Mouse (Mus musculus) midbrain, embryonic 16.5 days (tissue): ENCODE data around the gene Stxbp3. TPM values are rescaled to one million over a fixed set of nuclear protein-coding genes. Genes with fewer than 3 reads are reported as not detected.
A peak's percentile ranks its signal among the peaks of the same experiment; 100 is the strongest.
"Not testable (repeated sequence)": the region's sequence is repeated elsewhere in the genome, so short reads cannot be mapped to it uniquely, and the experiment has no call there.

Experiments used
- ATAC-seq: fragments of 200-750 bp; cut with Nextera tagmentation; 2 replicates; pipeline ENCODE4 v1.8.0; 2017; ENCODE audit warnings: moderate TSS enrichment
- H3K27ac ChIP-seq: fragments of 300-500 bp; sonication (generic); 2 replicates; pipeline ENCODE4 v1.5.1; 2014; ENCODE audit warnings: mild to moderate bottlenecking, low read length, mixed read lengths
- H3K27me3 ChIP-seq: fragments of 300-500 bp; sonication (generic); 2 replicates; pipeline ENCODE4 v1.6.1; 2014; ENCODE audit warnings: low read depth, low read length, mixed read lengths; ENCODE audit not compliant: control insufficient read depth, insufficient read depth
- H3K36me3 ChIP-seq: fragments of 300-500 bp; sonication (generic); 2 replicates; pipeline ENCODE4 v1.6.1; 2014; ENCODE audit warnings: mild to moderate bottlenecking, low read length, moderate library complexity, mixed read lengths; ENCODE audit not compliant: control insufficient read depth, insufficient read depth
- H3K4me1 ChIP-seq: fragments of 300-500 bp; sonication (generic); 2 replicates; pipeline ENCODE4 v1.6.1; 2014; ENCODE audit warnings: mild to moderate bottlenecking, low read length, mixed read lengths; ENCODE audit not compliant: control insufficient read depth, insufficient read depth
- H3K4me2 ChIP-seq: fragments of 300-500 bp; sonication (generic); 2 replicates; pipeline ENCODE4 v1.6.1; 2014; ENCODE audit warnings: mild to moderate bottlenecking, low read length, mixed read lengths
- H3K4me3 ChIP-seq: fragments of 300-500 bp; sonication (generic); 2 replicates; pipeline ENCODE4 v1.5.1; 2014; ENCODE audit warnings: low read depth, mild to moderate bottlenecking, low read length, moderate library complexity, mixed read lengths
- H3K9ac ChIP-seq: fragments of 300-500 bp; sonication (generic); 2 replicates; pipeline ENCODE4 v1.6.1; 2014; ENCODE audit warnings: low read depth, low read length, mixed read lengths
- H3K9me3 ChIP-seq: fragments of 300-500 bp; sonication (generic); replicated peaks from 2 replicates; pipeline ENCODE4 v1.6.1; 2014; ENCODE audit warnings: mild to moderate bottlenecking, low read length, mixed read lengths; ENCODE audit not compliant: control insufficient read depth, poor library complexity, severe bottlenecking
- WGBS: fragments of 180-500 bp; shearing (Covaris S2); extraction: QIAGEN DNeasy Blood & Tissue Kit; methylation state at CpG from one replicate; pipeline ENCODE4 v1.1.7; 2014; 5-methylcytosine and 5-hydroxymethylcytosine counted together
- polyA plus RNA-seq: library from polyadenylated mRNA; unstranded; fragments of >200 nt; fragmentation: Nextera tagmentation; extraction: Ambion mirVana; gene quantifications from 2 replicates; pipeline ENCODE4 v1.2.1, GENCODE M21; 2015

Gene Stxbp3
- polyA plus RNA-seq = 16.2 and 16.9 TPM in 2 replicates

DNA sequence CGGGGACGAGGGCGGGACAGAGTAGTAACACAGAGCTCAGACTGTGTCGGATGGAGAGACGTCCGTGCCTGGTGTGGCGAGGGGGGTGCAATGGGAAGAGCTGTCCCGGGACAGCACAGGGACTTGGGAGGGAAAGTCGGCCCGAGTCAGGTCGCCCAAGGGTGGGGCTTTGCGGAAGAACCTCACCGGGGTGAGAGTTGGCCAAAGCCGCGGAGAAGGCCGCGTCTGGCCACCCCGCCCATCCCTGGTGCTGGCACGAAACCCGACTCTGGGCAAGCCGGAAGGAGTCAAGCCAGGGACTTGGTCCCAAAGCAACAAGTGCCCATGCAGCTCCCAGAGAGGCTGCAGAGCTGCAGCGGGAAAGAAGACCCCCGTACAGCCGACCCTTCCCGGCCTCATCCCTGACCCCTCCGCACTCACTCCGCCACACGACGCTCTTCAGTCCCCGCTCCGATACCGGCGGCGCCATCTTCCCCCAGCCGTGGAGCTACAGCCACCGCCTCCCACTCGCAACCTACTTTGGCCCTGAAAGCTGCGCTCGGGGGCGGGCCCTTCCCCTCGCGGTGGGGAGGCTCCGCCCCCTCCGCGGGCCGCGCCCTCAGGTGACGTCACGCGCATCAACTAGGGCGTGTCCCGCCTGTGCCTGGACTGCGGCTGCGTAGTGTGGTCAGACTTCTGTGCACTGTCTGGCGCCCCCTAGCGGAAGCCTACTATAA lies at the start of gene Stxbp3:
Stxbp3 (minus strand) TSS at position 527 of the 716 bp plus-strand sequence.
- no peaks in the 10 kb centered on the region for H3K27me3 ChIP-seq
- WGBS = 1% methylated on average over 55 of the region's 56 CpGs
- peak within 1 kb of the TSS; percentile 70 for H3K9ac ChIP-seq
- H3K4me2 ChIP-seq = peak within 1 kb of the TSS; percentile 73
- no peaks in the 10 kb centered on the region for H3K36me3 ChIP-seq
- peaks cover 5% of the 10 kb centered on the region for H3K4me1 ChIP-seq
- peak; percentile 96 for ATAC-seq
- peak within 1 kb of the TSS; percentile 58 for H3K27ac ChIP-seq
- H3K4me3 ChIP-seq = peak within 1 kb of the TSS; percentile 62
- no peaks in the 10 kb centered on the region for H3K9me3 ChIP-seq

DNA sequence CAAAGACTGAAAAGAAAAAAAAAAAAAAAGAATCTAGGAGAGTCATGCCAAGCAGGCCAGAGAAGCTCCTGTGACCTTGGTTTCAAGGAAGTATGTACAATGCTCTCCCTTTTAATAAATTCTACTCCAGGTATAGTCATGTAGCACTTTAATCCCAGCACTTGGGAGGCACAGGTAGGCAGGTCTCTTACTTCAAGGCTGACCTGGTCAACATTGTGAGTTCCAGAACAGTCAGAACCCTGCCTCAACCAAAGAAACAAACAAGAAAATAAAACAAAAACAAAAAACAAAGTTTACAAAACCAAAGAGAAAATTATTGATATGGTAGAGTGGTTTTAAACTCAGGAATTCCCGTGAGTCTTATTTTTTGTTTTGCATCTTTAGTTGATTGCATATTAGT lies 49.6 kb upstream of the Stxbp3 start, which contains the start of gene Fndc7:
Fndc7 (minus strand) TSS at position 101 of the 400 bp plus-strand sequence.
- ATAC-seq = no peak
- no peaks in the 10 kb centered on the region; the same call in 1 of the 2 replicates for H3K4me1 ChIP-seq
- H3K4me3 ChIP-seq = no peak within 1 kb of the TSS
- no peak within 1 kb of the TSS for H3K9ac ChIP-seq
- no peaks in the 10 kb centered on the region for H3K9me3 ChIP-seq
- H3K36me3 ChIP-seq = no peaks in the 10 kb centered on the region
- H3K27me3 ChIP-seq = no peaks in the 10 kb centered on the region
- H3K27ac ChIP-seq = no peak within 1 kb of the TSS
- 92% methylated on average over 1 of the region's 1 CpGs for WGBS
- no peak within 1 kb of the TSS for H3K4me2 ChIP-seq

GRCm38 (mm10) chr3:108887618-108887975 lies 47.3 kb upstream of the Stxbp3 start:
- no peaks in the 10 kb centered on the region for H3K27me3 ChIP-seq
- WGBS = 95% methylated on average over 3 of the region's 3 CpGs
- H3K4me1 ChIP-seq = no peaks in the 10 kb centered on the region; the same call in 1 of the 2 replicates
- no peak overlapping the region for H3K4me2 ChIP-seq
- H3K4me3 ChIP-seq = no peak overlapping the region
- no peaks in the 10 kb centered on the region for H3K36me3 ChIP-seq
- no peak overlapping the region for H3K27ac ChIP-seq
- H3K9ac ChIP-seq = no peak overlapping the region
- no peaks in the 10 kb centered on the region for H3K9me3 ChIP-seq
- no peak for ATAC-seq

DNA sequence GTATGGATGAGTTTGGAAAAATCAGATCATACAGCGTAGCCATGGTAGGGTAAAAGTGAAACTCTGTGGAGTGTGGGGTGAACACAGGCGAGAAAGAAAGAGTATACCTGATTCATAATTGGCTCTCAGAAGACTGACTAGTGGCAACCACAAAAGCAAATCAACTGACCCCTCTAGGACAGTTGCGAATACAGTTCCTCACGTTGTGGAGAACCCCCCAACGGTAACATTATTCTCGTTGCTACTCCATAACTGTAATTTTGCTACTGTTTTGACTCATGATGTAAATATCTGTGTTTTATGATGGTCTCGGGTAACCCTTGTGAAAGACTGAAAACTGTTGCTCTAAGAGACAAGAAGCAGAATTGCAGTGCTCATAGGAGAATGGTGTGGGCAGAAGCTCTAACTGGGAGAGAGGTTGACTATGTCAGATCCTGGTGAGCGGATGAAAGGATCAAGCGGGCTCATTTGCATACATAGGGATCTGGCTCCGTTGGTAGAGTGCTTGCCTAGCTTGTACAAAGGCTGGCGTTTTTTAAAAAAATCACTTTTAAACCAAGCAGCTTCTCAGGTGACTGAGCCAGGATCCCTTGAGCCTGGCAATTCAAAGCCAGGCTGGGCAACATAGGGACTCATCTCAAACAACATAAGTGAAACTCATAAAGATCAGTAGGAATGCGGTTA lies 46.8 kb upstream of the Stxbp3 start:
- no peak overlapping the region for H3K9ac ChIP-seq
- H3K9me3 ChIP-seq = no peaks in the 10 kb centered on the region
- no peaks in the 10 kb centered on the region for H3K27me3 ChIP-seq
- H3K4me3 ChIP-seq = no peak overlapping the region
- H3K27ac ChIP-seq = no peak overlapping the region
- H3K4me2 ChIP-seq = no peak overlapping the region
- WGBS = 60% methylated on average over 12 of the region's 12 CpGs
- ATAC-seq = no peak
- no peaks in the 10 kb centered on the region; the same call in 1 of the 2 replicates for H3K4me1 ChIP-seq
- H3K36me3 ChIP-seq = no peaks in the 10 kb centered on the region

GRCm38 (mm10) chr3:108885686-108886530 lies 45.6 kb upstream of the Stxbp3 start:
- no peak overlapping the region for H3K27ac ChIP-seq
- WGBS = 55% methylated on average over 8 of the region's 9 CpGs

DNA sequence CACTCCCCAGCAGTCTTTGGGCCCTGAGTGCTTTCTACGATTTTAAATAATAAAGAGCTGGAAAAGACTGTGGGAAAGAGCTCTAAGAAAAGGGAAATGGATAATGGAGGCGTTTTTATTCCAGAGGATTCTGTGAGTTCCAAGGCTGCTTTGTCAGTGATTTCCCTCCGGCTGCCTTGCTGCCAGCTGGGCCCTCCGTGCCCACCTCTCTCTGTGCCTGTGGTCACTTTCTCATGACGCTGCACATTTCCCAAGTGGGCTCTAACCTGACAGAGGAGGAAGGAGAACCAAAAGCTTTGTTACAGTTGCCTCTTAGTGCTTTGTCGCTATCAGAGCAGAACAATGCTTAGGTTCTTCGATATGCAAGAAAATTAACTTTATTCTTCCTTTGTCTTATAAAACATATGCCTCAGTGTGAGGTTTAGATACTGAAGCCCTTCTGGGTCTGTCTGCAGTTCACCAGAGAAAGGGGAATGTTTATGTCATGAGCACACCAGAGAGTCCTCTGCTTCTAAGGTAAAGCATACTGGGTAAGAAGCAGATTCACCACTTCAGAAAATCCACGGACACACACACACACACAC lies 44.5 kb upstream of the Stxbp3 start:
- no peak for ATAC-seq
- no peak overlapping the region for H3K9ac ChIP-seq
- WGBS = 36% methylated on average over 8 of the region's 8 CpGs
- no peaks in the 10 kb centered on the region for H3K9me3 ChIP-seq
- H3K4me1 ChIP-seq = no peaks in the 10 kb centered on the region; the same call in 1 of the 2 replicates
- H3K27me3 ChIP-seq = no peaks in the 10 kb centered on the region
- no peak overlapping the region for H3K4me2 ChIP-seq
- no peak overlapping the region for H3K27ac ChIP-seq
- no peaks in the 10 kb centered on the region for H3K36me3 ChIP-seq
- no peak overlapping the region for H3K4me3 ChIP-seq

More at GRCm38 (mm10) chr3:108885686-108886530, 45.6 kb upstream of the Stxbp3 start:
- Histone ChIP-seq H3K27me3 (no peaks in the 10 kb centered on the region), H3K4me1 (no peaks in the 10 kb centered on the region; the same call in 1 of the 2 replicates), H3K9ac (no peak overlapping the region), H3K4me2 (no peak overlapping the region), H3K9me3 (no peaks in the 10 kb centered on the region), H3K36me3 (no peaks in the 10 kb centered on the region), H3K4me3 (no peak overlapping the region)
- ATAC-seq = no peak; the same call in 1 of the 2 replicates

DNA sequence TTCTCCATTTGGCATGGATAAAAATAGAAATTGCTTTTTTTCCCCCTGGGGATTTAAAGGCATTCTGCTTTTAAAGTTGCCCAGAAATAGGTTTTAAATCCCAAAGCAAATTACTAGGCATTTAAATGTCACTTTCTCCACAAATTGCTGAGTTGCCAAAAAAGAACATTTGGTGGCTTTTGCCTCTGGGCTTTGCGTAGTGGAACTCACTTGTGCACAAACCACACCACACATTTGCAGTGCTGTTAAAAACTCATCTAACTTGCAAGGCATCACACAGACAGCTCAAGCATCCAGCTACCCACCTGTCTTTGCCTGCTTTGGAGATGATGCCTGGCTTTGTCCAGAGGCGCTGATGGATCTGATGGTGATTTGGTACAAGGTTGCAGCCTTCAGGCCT lies 42.7 kb upstream of the Stxbp3 start:
- no peak overlapping the region for H3K9ac ChIP-seq
- no peaks in the 10 kb centered on the region for H3K9me3 ChIP-seq
- 90% methylated on average over 2 of the region's 2 CpGs for WGBS
- no peak for ATAC-seq
- H3K4me3 ChIP-seq = no peak overlapping the region
- no peak overlapping the region for H3K4me2 ChIP-seq
- no peaks in the 10 kb centered on the region; the same call in 1 of the 2 replicates for H3K4me1 ChIP-seq
- no peak overlapping the region for H3K27ac ChIP-seq
- no peaks in the 10 kb centered on the region for H3K36me3 ChIP-seq
- no peaks in the 10 kb centered on the region for H3K27me3 ChIP-seq

- not testable (repeated sequence) for H3K9ac ChIP-seq, H3K9me3 ChIP-seq, ATAC-seq, H3K27ac ChIP-seq, H3K4me1 ChIP-seq, H3K4me3 ChIP-seq, H3K36me3 ChIP-seq, H3K27me3 ChIP-seq, H3K4me2 ChIP-seq
- 32% methylated on average over 4 of the region's 4 CpGs for WGBS
Measured at GRCm38 (mm10) chr3:108881873-108882272, 41.5 kb upstream of the Stxbp3 start.
